Mouse (Mus musculus): ENCODE results near the gene Gpc6. TPM values are rescaled to one million over a fixed set of nuclear protein-coding genes. Genes with fewer than 3 reads are reported as not detected.

Gene Gpc6
- polyA plus RNA-seq, 1 experiment: 61.9 TPM

GRCm38 (mm10) chr14:117773373-117773772, 848.3 kb downstream of the Gpc6 start:
- Histone ChIP-seq H3K4me1 (ENCODE audit: control insufficient read depth, insufficient read depth, low read length) (no peaks in the 10 kb centered on the region), H3K4me3 (ENCODE audit: insufficient read depth, low read length) (no peak overlapping the region), H3K27ac (ENCODE audit: insufficient read depth, low read length) (no peak overlapping the region)
- TF ChIP-seq CTCF (IDR thresholded peaks at IDR 0.05; ENCODE audit: borderline replicate concordance, insufficient read depth, low read length) (no peak), POLR2A (IDR thresholded peaks at IDR 0.05; ENCODE audit: low read depth, low read length) (no peak)

GRCm38 (mm10) chr14:117777866-117778500, 852.9 kb downstream of the Gpc6 start:
- Histone ChIP-seq H3K27ac (ENCODE audit: insufficient read depth, low read length) (no peak overlapping the region), H3K4me3 (ENCODE audit: insufficient read depth, low read length) (no peak overlapping the region), H3K4me1 (ENCODE audit: control insufficient read depth, insufficient read depth, low read length) (no peaks in the 10 kb centered on the region)
- TF ChIP-seq CTCF (IDR thresholded peaks at IDR 0.05; ENCODE audit: borderline replicate concordance, insufficient read depth, low read length): no peak

GRCm38 (mm10) chr14:117778538-117779413, 853.7 kb downstream of the Gpc6 start:
- H3K4me1 ChIP-seq (ENCODE audit: control insufficient read depth, insufficient read depth, low read length): no peaks in the 10 kb centered on the region
- no peak overlapping the region for H3K4me3 ChIP-seq (ENCODE audit: insufficient read depth, low read length)
- no peak for TF ChIP-seq CTCF (IDR thresholded peaks at IDR 0.05; ENCODE audit: borderline replicate concordance, insufficient read depth, low read length)
- no peak for TF ChIP-seq POLR2A (IDR thresholded peaks at IDR 0.05; ENCODE audit: low read depth, low read length)
- H3K27ac ChIP-seq (ENCODE audit: insufficient read depth, low read length): no peak overlapping the region

- TF ChIP-seq CTCF (IDR thresholded peaks at IDR 0.05; ENCODE audit: borderline replicate concordance, insufficient read depth, low read length) (no peak), POLR2A (IDR thresholded peaks at IDR 0.05; ENCODE audit: low read depth, low read length) (no peak)
- H3K4me3 ChIP-seq (ENCODE audit: insufficient read depth, low read length): no peak overlapping the region
- H3K27ac ChIP-seq (ENCODE audit: insufficient read depth, low read length): no peak overlapping the region
- no peaks in the 10 kb centered on the region for H3K4me1 ChIP-seq (ENCODE audit: control insufficient read depth, insufficient read depth, low read length)
Observed at GRCm38 (mm10) chr14:117781724-117782123, 856.6 kb downstream of the Gpc6 start.

- TF ChIP-seq CTCF (IDR thresholded peaks at IDR 0.05; ENCODE audit: borderline replicate concordance, insufficient read depth, low read length) (no peak), POLR2A (IDR thresholded peaks at IDR 0.05; ENCODE audit: low read depth, low read length) (no peak)
- H3K4me1 ChIP-seq (ENCODE audit: control insufficient read depth, insufficient read depth, low read length): no peaks in the 10 kb centered on the region
- H3K27ac ChIP-seq (ENCODE audit: insufficient read depth, low read length): no peak overlapping the region
- H3K4me3 ChIP-seq (ENCODE audit: insufficient read depth, low read length): no peak overlapping the region
Observed at GRCm38 (mm10) chr14:117783671-117784262, 858.7 kb downstream of the Gpc6 start.

GRCm38 (mm10) chr14:117784960-117785359, 859.8 kb downstream of the Gpc6 start:
- TF ChIP-seq POLR2A (IDR thresholded peaks at IDR 0.05; ENCODE audit: low read depth, low read length): no peak
- TF ChIP-seq CTCF (IDR thresholded peaks at IDR 0.05; ENCODE audit: borderline replicate concordance, insufficient read depth, low read length): no peak
- Histone ChIP-seq H3K4me1 (ENCODE audit: control insufficient read depth, insufficient read depth, low read length) (no peaks in the 10 kb centered on the region), H3K27ac (ENCODE audit: insufficient read depth, low read length) (no peak overlapping the region), H3K4me3 (ENCODE audit: insufficient read depth, low read length) (no peak overlapping the region)

GRCm38 (mm10) chr14:117785507-117786085, 860.5 kb downstream of the Gpc6 start:
- TF ChIP-seq POLR2A (IDR thresholded peaks at IDR 0.05; ENCODE audit: low read depth, low read length): no peak
- TF ChIP-seq CTCF (IDR thresholded peaks at IDR 0.05; ENCODE audit: borderline replicate concordance, insufficient read depth, low read length): no peak
- Histone ChIP-seq H3K27ac (ENCODE audit: insufficient read depth, low read length) (no peak overlapping the region), H3K4me1 (ENCODE audit: control insufficient read depth, insufficient read depth, low read length) (no peaks in the 10 kb centered on the region), H3K4me3 (ENCODE audit: insufficient read depth, low read length) (no peak overlapping the region)

GRCm38 (mm10) chr14:117786647-117787046, 861.5 kb downstream of the Gpc6 start:
- no peaks in the 10 kb centered on the region for H3K4me1 ChIP-seq (ENCODE audit: control insufficient read depth, insufficient read depth, low read length)
- H3K4me3 ChIP-seq (ENCODE audit: insufficient read depth, low read length): no peak overlapping the region
- H3K27ac ChIP-seq (ENCODE audit: insufficient read depth, low read length): no peak overlapping the region
- TF ChIP-seq POLR2A (IDR thresholded peaks at IDR 0.05; ENCODE audit: low read depth, low read length) (no peak), CTCF (IDR thresholded peaks at IDR 0.05; ENCODE audit: borderline replicate concordance, insufficient read depth, low read length) (no peak)

GRCm38 (mm10) chr14:117794874-117795273, 869.8 kb downstream of the Gpc6 start:
- TF ChIP-seq CTCF (IDR thresholded peaks at IDR 0.05; ENCODE audit: borderline replicate concordance, insufficient read depth, low read length) (no peak), POLR2A (IDR thresholded peaks at IDR 0.05; ENCODE audit: low read depth, low read length) (no peak)
- H3K27ac ChIP-seq (ENCODE audit: insufficient read depth, low read length): no peak overlapping the region
- H3K4me3 ChIP-seq (ENCODE audit: insufficient read depth, low read length): no peak overlapping the region
- no peaks in the 10 kb centered on the region for H3K4me1 ChIP-seq (ENCODE audit: control insufficient read depth, insufficient read depth, low read length)
